Mouse (Mus musculus): ENCODE data around the gene Alcam.

Gene Alcam

DNA sequence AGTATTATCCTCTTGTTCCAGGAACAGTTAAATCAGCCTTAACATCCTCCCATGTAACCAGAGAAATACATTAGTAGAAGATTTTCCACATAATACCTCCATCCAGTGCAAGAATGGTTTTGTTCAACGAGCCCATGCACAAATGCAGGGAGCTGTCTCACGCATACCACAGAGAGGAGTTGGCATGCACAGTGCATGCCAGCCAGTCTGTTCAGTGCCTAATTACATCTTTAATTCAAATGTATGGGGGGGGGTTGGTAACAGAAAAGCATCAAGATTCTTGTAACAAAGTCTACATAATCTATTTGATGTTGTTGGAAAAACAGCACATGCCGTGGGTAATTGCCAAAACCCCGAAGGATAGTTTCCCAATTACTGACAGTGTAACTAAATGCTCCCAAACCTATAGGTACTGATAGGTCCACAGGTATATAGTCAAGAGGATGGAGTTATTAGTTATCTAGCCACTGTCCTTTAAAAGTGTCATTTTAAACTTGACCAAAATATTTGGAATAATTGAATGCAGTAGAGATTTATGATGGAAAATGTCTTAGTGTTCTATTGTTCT, 89.8 kb downstream of the Alcam start:
- no peak for DNase-seq

DNA sequence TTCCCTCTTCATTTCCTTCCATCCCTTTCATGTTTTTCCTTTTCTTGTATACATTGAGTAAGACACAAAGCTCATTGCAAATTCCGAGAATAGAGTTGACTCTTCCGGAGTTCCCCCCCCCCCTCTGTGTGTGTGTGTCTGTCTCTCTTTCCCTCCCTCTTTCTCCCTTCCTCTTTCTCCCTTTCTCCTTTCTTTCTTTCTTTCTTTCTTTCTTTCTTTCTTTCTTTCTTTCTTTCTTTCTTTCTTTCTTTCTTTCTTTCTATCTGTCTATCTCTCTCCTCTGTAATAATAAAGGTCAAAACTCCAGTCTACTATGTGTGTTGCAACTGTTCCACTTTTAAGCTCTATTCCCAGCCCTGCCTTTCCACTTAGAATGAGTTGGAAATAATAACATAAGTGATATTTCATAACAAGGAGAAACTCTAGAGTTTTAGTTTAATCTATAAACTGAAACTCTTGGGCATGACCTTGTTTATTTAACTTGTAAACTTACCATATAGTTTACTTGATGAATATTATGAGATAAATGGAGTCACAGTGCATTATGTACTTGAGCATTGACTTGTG, 110.3 kb downstream of the Alcam start:
- DNase-seq: no peak

DNA sequence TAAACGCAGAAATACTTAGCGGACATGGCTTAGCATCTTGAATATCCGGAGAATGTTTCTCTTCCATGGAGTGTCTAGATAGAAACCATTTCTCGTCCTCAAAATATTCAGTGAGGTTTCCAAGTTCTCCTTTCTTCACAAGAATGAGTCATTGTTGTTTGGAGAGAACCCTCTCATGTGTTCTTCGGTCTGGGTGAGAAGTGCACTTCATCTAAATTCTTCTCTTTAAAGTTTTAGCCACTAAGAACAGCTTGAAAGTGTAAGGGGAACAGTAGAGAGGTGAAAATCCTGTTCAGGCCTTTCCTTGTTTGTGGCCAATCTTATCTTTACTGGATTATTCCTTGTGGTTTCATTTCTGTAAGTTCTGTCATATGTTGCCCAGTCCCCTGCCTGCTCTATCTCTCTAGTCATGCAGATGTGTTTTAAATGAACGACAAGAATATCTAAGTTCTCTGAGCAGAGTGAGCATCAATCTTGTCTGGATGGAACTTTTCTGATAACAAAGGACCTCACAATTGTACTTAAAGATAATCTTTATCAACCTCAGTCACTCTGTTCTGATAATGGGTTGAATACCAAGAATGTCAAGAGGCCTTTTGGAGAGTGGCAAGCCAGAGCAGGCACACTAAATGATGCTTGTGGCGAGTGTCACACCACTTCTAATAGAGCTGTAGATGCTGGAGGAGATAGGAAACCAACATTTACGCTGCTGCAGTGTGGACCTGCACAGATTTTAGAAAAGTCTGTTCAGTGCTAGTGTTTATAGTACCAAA, 111.0 kb downstream of the Alcam start:
- peak; percentile 66 for DNase-seq

DNA sequence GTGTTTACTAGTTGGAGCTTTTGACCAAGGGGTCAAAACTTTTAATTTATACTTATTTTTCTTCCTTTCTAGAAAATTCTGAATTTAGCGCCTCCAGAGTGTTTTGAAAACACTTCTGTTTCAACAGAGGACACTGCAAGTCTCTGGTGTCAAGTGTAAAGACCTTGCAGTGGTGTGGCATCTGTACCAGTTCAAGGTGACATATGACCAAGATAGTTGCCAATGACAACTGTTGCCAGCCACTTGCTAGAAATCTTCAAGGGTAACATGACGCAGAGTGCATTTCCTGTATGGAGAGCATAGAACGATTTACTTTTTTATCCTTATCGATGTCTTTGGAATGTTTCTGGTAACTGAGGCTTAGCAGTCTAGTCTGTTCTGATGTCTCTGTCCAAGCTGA, 119.8 kb downstream of the Alcam start:
- DNase-seq: peak; percentile 22

DNA sequence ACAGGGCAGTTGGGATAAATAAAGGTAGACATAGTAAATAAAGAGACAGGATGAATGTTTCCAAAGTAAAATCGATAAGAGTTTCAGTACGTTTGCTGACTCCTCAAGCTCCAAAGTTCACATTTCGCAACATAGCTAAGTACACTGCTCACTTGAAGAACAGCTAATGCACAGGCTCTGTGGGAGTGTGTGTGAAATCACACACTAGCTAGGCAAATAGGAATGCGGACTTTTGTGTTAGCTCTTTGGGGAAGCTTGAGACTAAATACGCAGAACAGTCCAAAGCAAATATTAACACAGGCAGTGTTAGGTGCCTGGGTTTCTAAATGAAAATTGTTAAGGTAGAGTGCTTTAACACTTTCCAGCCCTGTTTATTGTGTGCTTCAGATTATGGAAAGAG, 120.2 kb downstream of the Alcam start:
- peak; percentile 82 for DNase-seq

DNA sequence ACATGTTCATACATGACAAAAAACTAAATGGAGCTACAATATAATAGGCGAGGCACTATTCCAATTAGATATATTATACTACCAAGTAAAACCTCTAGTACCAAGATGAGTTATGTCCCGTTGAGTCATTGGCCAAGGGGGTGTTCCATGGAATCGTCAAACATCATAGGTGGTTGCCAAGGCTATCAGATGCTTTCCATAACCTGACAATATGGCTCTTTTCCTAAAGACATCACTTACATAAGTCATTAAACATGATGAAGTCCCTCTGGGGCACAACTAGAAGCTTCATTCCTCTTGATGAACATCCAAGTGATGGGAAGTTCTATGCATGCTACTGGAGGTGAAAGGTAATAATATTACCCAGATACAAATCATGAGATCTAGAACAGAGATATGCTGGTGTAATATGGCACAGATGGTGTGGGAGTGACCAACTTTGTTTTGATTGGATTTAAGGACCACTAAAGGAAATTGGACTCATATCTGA, 122.5 kb downstream of the Alcam start:
- no peak for DNase-seq

DNA sequence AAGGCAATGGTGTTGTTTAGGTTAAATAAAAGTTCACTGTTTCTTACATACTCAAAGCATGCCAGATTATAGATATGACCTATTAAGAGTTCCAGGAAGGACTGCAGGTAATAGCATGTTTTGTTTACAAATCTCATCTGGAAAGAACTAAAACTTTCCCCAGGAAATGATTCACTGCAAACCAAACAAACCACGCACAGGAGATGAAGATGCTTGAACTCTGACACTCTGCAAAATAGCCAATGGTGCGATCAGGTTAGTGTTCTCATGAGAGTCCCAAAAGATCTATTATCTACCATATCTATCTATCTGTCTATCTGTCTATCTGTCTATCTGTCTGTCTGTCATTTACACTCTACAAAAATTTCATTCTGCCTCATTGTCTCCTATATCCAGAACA, 124.5 kb downstream of the Alcam start:
- no peak for DNase-seq

DNA sequence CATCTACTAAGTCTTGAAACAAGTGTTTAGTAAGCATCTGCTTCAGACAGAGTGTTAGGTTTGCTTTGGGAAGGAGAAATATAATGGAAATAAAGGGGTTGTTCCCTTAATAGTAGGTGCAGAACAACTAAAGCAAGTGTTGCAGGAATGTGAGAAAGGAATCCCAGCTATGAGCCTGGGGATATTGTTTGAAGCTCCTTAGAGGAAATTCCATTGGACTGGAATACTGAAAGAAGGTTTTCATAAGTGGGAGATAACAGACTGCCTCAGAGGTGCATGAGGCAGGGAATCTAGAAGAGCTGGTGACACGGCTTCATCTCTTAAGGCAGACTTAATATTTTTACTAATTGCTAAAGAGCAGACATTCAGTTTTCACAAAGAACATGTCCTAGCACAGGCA, 134.6 kb downstream of the Alcam start:
- DNase-seq: peak; percentile 10

DNA sequence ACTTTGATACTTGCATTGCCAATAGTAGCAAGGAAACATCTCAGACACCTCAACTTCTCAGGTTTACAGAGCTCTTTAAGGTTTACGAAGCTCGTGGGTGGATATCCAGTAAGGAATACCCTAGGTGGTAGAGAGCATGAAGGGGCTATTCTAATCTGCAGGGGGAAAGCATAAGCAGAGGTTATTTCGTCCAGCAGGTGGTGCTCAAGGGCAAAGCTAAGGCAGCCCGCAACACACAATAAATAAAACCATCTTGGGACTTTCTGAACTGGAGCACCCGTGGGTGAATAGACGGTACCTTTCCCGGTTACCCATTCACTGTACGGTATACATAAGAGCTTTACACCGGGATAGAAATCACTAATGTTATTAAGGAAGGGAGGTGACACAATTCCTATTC, 142.8 kb downstream of the Alcam start:
- DNase-seq: peak; percentile 89

DNA sequence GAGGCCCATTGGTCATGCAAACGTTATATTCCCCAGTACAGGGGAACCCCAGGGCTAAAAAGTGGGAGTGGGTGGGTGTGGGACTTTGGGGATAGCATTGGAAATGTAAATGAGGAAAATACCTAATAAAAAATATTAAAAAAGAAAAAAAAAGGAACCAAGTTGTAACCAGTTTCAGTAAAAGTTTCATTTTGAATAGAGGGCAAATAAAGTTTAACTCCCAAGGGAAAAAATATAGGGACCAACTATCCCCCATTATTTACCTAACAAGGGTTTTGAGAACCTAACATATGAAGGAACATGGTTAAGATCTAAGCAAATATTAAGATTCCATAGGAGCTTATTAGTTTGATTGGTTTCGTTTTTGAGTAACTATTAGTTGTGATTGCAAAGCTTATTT, 146.9 kb downstream of the Alcam start:
- DNase-seq: no peak

DNA sequence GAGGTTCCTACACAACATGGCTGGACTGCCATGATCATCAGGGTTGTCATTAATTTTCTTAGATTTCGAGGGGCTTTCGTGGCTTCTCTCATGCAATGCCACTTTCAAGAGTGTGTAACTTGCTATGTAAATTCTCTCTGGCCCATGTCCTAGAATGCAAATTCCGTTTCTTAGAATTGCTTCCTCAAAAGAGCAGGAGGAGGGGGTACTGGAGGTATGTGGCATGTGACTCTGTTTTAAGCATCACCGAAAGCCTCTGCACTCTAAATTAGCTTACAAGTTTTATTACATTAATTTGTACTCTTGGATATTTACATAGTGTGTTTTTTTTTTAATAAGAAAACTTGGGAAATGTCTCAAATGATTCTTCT, 150.4 kb downstream of the Alcam start:
- no peak for DNase-seq

DNA sequence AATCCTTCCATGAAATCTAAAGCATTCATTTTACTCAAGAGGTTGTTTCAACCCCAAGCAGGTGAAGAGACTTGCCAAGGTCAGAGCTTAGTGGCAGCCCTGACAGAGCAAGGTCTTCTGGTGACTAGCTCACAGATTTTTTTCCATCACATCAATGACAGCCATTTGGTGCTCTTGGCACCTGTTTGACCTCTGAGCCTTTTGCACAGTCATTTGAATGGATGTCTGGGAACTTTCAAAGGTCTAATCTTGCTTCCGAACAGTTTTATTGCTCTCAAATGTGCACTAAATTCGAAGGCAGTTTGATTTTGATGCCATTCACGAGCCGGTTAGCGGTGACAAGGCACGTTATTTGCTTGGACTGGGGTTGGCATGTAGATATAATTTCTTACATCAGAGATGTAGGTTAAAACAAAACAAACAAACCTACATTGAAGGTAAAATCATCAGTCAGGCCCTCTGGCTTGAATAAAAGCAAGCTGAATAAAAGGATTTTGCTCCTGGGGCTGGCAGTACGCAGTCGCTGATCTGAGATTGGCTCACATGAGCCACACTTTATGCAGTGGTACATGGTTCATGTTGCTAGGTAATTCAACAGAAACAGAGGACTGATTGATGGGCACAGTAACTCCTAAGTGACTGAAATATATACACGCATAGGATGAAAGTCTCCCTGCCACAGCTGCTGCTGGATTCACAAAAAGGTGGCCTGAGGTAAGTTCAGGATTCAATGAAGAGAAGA, 150.9 kb downstream of the Alcam start:
- no peak for DNase-seq

DNA sequence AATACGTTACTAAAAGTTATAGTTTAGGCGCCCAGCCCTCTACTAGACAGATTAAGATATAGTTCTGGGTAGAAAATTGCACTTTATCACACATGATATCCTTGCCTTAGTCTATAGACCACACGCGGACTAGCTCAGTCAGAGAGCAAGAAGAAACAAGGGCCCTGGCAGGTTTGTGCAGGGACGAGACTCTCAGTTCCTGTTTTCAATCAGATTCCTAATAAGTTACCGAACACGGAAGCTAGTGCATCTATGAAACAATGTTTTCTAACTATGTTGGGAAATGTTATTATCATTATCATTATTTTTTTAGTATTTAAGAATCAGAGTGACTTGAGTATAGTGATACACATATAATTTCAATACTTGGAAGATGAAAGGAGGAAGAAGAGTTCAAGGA, 152.1 kb downstream of the Alcam start:
- DNase-seq: no peak

DNA sequence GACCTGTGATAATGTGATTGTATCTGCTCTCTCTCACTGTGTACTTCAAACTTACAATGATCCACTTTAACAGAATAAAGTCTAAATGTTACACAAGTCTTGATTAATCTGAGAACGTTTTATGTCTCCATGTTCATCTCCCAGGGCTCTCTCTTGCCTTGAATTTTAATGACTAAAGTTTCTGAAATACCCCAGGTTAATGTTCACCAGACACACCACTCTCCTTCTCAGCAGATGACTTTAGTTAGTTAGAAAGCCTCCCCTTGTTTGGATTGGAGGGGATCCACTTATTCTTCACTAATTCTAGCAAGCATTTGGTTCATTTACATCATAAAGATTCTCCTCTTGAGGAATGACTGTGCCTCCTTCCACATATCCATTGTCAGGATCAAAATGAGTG, 157.5 kb downstream of the Alcam start:
- DNase-seq: no peak

DNA sequence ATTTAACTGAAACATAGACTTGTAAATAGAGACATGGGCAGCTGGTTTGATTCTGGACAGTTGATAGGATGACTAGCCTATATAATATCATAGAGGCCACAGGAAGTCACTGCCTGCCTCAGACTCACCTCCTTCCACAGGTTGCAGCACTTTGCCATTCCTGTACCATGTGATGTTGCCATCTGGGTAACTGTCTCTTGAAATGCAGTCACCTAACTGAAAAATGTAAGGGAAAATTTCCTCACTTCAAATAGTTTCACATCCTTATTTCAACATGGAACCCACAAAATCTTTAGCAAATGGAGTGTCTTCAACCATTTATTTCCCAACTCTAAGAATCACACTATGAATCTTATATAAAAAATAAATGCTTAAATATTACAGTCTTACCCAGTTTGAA, 158.3 kb downstream of the Alcam start:
- DNase-seq: no peak

DNA sequence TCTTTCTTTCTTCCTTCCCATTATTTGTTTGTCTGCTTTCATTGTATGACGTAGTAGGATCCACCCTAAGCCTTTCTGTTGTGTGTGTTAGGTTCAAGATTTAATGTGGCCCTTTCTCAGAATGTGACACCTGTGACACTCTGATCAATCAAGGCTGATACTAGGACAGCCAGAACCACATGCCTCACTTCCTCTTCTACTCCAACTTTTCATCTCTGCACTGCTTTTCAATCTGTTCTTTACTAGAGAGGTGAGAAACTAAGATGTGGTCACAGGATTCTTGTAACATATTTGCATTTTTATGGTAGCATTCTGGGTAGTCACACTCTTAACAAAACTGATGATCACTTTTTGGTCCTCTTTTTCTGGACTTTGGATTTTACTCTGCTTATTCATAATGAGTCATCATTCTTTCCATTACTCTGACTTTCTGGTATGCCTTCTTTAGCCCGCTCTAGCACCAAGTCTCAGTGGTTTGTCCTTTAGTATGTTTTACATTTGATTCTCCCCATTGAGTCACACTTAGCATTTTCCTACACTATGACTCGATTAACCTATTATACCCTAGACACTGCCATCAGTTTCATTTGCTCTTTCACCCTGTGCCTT, 161.3 kb downstream of the Alcam start:
- no peak for DNase-seq

DNA sequence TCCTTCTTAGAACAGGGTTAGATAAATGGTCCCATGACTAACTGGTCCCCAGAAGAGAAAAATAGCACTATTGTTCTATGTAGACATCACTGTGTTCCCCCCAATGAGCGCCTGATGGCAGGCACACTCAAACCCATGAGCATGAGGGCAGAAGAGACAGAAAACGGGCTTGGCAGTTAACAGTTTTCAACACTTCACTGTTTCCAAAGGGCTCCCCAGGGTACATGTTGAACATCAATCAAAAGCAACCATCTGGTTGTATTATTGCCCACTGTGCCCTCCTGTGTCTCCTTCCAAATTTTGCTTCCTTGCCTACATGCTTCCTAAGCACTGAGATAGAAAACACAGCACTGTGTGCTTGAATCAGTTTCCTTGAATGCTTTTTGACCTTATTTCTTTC, 173.7 kb downstream of the Alcam start:
- no peak for DNase-seq

DNA sequence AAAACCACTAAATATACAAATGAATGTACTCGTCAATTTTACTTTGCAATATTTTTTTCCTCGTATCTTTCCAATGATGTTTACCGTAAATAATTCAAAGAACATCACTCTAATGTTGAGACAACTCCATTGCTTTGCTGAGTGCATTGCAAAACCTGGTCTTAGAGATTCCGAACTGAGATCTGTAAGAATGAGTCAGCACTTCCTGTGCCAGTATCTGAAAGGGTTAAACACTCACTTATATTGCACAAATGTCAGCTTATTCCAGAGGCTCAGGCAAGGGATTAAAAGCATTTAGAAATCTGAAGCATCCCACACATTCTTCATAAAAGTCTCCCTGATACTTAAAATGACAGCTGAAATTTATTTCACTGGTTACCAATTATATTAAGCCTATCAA, 188.8 kb downstream of the Alcam start:
- DNase-seq: no peak

DNA sequence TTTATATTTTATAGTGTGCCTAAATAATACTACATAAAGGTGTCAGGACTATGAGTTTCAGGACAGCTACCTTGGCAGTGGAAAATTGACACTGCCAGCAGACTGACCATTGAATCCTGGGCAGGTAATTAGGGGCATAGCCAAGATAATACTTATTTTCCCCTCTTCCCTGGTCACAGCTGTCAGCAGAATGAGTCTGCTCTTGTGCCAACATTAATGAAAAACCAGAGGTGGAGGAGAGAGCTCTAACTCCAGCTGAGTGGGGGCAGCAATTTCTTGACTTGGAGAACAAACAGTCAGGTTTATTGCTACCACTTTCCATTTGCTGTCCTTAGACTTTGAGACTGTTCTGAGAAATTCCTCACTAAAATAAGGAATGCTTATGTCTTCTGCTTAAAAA, 190.1 kb downstream of the Alcam start:
- DNase-seq: no peak

DNA sequence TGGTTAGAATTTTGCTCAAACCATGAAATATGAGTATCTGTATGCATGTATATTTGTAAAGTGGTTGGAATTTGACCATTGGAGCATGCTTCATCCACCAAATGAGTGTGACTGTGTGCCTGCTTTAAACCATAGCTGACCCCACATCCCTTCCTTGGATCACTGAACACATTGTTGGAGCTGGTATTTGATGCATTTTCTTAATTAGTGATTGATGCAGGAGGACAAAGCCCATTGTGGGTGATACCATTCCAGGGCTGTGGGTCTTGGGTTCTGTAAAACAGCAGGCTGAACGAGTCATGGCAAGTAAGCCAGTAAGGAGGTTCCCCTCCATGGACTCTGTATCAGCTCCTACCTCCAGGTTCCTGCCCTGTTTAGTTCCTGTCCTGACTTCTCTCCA, 191.3 kb downstream of the Alcam start:
- no peak for DNase-seq

DNA sequence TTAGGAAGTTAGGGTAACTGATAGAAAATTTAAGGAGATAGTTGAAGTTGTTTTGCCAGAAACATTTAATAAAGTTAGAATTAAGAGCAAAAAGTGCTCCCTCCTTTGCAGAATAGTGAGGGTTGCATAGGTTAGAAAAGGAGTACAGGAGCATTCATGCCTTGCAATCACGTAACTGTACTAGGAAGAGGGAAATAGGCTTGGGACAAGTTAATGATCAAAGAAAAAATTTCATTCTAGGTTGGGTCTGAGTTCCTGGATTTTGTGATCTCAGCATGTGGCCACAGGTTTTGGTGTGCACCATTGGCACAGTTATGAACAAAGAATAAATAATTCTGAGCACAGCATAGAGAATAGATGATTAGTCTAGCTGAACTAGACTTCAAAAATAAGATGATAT, 192.1 kb downstream of the Alcam start:
- DNase-seq: no peak

DNA sequence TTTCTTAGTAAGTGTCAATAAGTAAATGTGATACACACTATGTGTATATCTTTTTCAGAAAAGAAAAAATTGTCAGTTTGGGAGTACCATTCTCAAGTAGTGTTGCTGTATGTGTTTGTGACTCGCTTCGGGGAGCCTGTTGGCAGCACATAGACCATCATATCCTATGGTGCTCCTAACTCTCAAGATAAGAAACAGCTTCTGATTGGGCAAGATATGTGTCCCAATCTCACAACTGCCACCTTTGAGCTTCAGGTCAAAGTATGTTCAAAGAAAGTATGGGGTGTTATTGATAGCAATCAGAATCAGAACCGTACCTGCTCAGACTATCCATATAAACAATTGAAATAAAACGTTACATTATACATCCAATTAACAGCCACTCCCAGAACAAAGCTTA, 202.9 kb downstream of the Alcam start:
- DNase-seq: no peak

DNA sequence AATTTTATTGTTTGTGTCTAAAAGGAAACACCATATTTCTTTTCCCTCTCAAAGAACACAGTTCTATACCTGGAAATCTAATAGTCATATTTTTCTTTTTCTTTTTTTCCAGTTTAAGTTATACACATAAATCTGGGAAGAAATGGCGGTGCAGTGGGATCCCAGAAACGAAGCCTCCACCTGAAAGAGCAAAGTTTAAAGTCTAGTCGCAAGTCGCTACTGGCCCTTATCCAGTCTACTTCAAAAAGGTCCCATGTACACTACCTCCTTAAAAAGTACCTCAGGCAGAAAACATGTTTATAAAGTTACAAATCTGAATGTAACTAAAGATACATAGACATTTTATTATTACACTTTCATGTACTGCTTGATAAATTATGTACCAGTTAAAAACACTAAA, 203.7 kb downstream of the Alcam start:
- DNase-seq: no peak
